Mouse (Mus musculus): ENCODE data around the gene Rgs5. TPM values are rescaled to one million over a fixed set of nuclear protein-coding genes. Genes with fewer than 3 reads are reported as not detected.

The Rgs5 gene
- polyA plus RNA-seq, 1 experiment, result 0.45 TPM

GRCm38 (mm10) chr1:169736139-169736538, 80.8 kb downstream of the Rgs5 start:
- Histone ChIP-seq H3K36me3 (ENCODE audit: control insufficient read depth, insufficient read depth, low read length, poor library complexity, severe bottlenecking) (no peaks in the 10 kb centered on the region), H3K4me1 (ENCODE audit: control insufficient read depth, insufficient read depth, low read length) (no peaks in the 10 kb centered on the region), H3K27ac (ENCODE audit: insufficient read depth, low read length) (no peak overlapping the region), H3K27me3 (ENCODE audit: control insufficient read depth, insufficient read depth, low read length, poor library complexity, severe bottlenecking) (no peaks in the 10 kb centered on the region; the same call in 1 of the 2 replicates), H3K4me3 (ENCODE audit: low read depth, low read length) (no peak overlapping the region), H3K9me3 (replicated peaks; ENCODE audit: control insufficient read depth, insufficient read depth, low read length, poor library complexity, severe bottlenecking) (no peaks in the 10 kb centered on the region), H3K9ac (ENCODE audit: low read depth, poor library complexity, severe bottlenecking) (no peak overlapping the region)
- TF ChIP-seq CTCF (IDR thresholded peaks at IDR 0.05; ENCODE audit: low read depth, low read length) (no peak), EP300 (IDR thresholded peaks at IDR 0.05; ENCODE audit: insufficient read depth, low read depth, low read length) (no peak), POLR2A (IDR thresholded peaks at IDR 0.05; ENCODE audit: insufficient read depth, low read length) (no peak)

- Histone ChIP-seq H3K9me3 (replicated peaks; ENCODE audit: control insufficient read depth, insufficient read depth, low read length, poor library complexity, severe bottlenecking) (no peaks in the 10 kb centered on the region), H3K27me3 (ENCODE audit: control insufficient read depth, insufficient read depth, low read length, poor library complexity, severe bottlenecking) (no peaks in the 10 kb centered on the region; the same call in 1 of the 2 replicates), H3K4me1 (ENCODE audit: control insufficient read depth, insufficient read depth, low read length) (no peaks in the 10 kb centered on the region), H3K9ac (ENCODE audit: low read depth, poor library complexity, severe bottlenecking) (no peak overlapping the region), H3K4me3 (ENCODE audit: low read depth, low read length) (no peak overlapping the region), H3K27ac (ENCODE audit: insufficient read depth, low read length) (no peak overlapping the region), H3K36me3 (ENCODE audit: control insufficient read depth, insufficient read depth, low read length, poor library complexity, severe bottlenecking) (no peaks in the 10 kb centered on the region)
- TF ChIP-seq EP300 (IDR thresholded peaks at IDR 0.05; ENCODE audit: insufficient read depth, low read depth, low read length) (no peak), CTCF (IDR thresholded peaks at IDR 0.05; ENCODE audit: low read depth, low read length) (no peak), POLR2A (IDR thresholded peaks at IDR 0.05; ENCODE audit: insufficient read depth, low read length) (no peak)
Measured at GRCm38 (mm10) chr1:169737231-169737630, 81.9 kb downstream of the Rgs5 start.

- no peak overlapping the region for H3K4me3 ChIP-seq (ENCODE audit: low read depth, low read length)
- H3K27ac ChIP-seq (ENCODE audit: insufficient read depth, low read length), result no peak overlapping the region
- no peaks in the 10 kb centered on the region; the same call in 1 of the 2 replicates for H3K27me3 ChIP-seq (ENCODE audit: control insufficient read depth, insufficient read depth, low read length, poor library complexity, severe bottlenecking)
- H3K9me3 ChIP-seq (replicated peaks; ENCODE audit: control insufficient read depth, insufficient read depth, low read length, poor library complexity, severe bottlenecking), result no peaks in the 10 kb centered on the region
- TF ChIP-seq EP300 (IDR thresholded peaks at IDR 0.05; ENCODE audit: insufficient read depth, low read depth, low read length) (no peak), CTCF (IDR thresholded peaks at IDR 0.05; ENCODE audit: low read depth, low read length) (no peak), POLR2A (IDR thresholded peaks at IDR 0.05; ENCODE audit: insufficient read depth, low read length) (no peak)
- H3K36me3 ChIP-seq (ENCODE audit: control insufficient read depth, insufficient read depth, low read length, poor library complexity, severe bottlenecking), result no peaks in the 10 kb centered on the region
- H3K9ac ChIP-seq (ENCODE audit: low read depth, poor library complexity, severe bottlenecking), result no peak overlapping the region
- H3K4me1 ChIP-seq (ENCODE audit: control insufficient read depth, insufficient read depth, low read length), result no peaks in the 10 kb centered on the region
Measured at GRCm38 (mm10) chr1:169741147-169741546, 85.8 kb downstream of the Rgs5 start.

Other genes with a start within 250 kb of the Rgs5 start
- gene Nuf2, start 124.0 kb upstream of the Rgs5 start, polyA plus RNA-seq (2011; ENCODE audit: insufficient read depth, insufficient read length, low read depth, missing spikeins), result 56.3 and 58.3 TPM in 2 replicates
- 0.26 and 0.39 TPM in 2 replicates for gene Rgs4, start 92.1 kb downstream of the Rgs5 start, polyA plus RNA-seq (2011; ENCODE audit: insufficient read depth, insufficient read length, low read depth, missing spikeins)

Measured in ES-Bruce4 (cell line).